30 mouse cellular contexts compared by ENCODE assay signal in genomic region chr8:10840044-10840443, GRCm38 (mm10).
DNase-seq lines count a peak whose midpoint lies in the region; ATAC-seq and TF ChIP-seq lines count a peak whose summit lies in the region.
"Had no signal": no experiment of that assay in that cellular context is flagged by ENCODE, and none has a peak within 500 bp of the region (broad histone marks: within the 10 kb centered on the region; RNA-seq: fewer than 3 reads in every experiment).

No protein-coding gene starts in this region.

- no peak overlapping the region for H3K9ac ChIP-seq in hindbrain, embryonic 11.5 days (ENCODE audit: low read depth, low read length)
- H3K9ac ChIP-seq in hindbrain, postnatal 0 days (replicated peaks; ENCODE audit: low read length), result no peak overlapping the region
- H3K9ac ChIP-seq in midbrain, embryonic 14.5 days (replicated peaks; ENCODE audit: low read length), result no peak overlapping the region
- no peak overlapping the region for H3K9ac ChIP-seq in midbrain, embryonic 11.5 days (ENCODE audit: low read length)
- H3K9ac ChIP-seq in forebrain, embryonic 14.5 days (ENCODE audit: low read length), result no peak overlapping the region
- H3K9ac ChIP-seq in midbrain, embryonic 15.5 days, result no peak overlapping the region
- H3K9ac ChIP-seq: embryonic facial prominence, embryonic 13.5 days; hindbrain, embryonic 15.5 days; intestine, embryonic 15.5 days; liver, embryonic 12.5 days; liver, postnatal 0 days; neural tube, embryonic 15.5 days had no signal

- H3K4me3 ChIP-seq in hindbrain, embryonic 11.5 days (ENCODE audit: low read depth, low read length), result no peak overlapping the region
- H3K4me3 ChIP-seq in hindbrain, postnatal 0 days (ENCODE audit: low read length), result no peak overlapping the region
- H3K4me3 ChIP-seq in midbrain, embryonic 14.5 days (replicated peaks; ENCODE audit: low read depth, low read length), result no peak overlapping the region
- no peak overlapping the region for H3K4me3 ChIP-seq in midbrain, embryonic 11.5 days (ENCODE audit: low read depth, low read length)
- H3K4me3 ChIP-seq in forebrain, embryonic 14.5 days (ENCODE audit: low read depth, low read length), result no peak overlapping the region
- H3K4me3 ChIP-seq in midbrain, embryonic 15.5 days, result no peak overlapping the region
- H3K4me3 ChIP-seq: embryonic facial prominence, embryonic 13.5 days; hindbrain, embryonic 15.5 days; intestine, embryonic 15.5 days; liver, embryonic 12.5 days; neural tube, embryonic 15.5 days had no signal

- H3K9me3 ChIP-seq in hindbrain, embryonic 11.5 days (ENCODE audit: control insufficient read depth, low read length), result no peaks in the 10 kb centered on the region
- no peaks in the 10 kb centered on the region for H3K9me3 ChIP-seq in hindbrain, postnatal 0 days (ENCODE audit: low read length)
- H3K9me3 ChIP-seq in midbrain, embryonic 14.5 days (ENCODE audit: control insufficient read depth, low read length), result no peaks in the 10 kb centered on the region
- no peaks in the 10 kb centered on the region for H3K9me3 ChIP-seq in midbrain, embryonic 11.5 days (ENCODE audit: control insufficient read depth, low read length)
- H3K9me3 ChIP-seq in forebrain, embryonic 14.5 days (replicated peaks; ENCODE audit: control insufficient read depth, low read length), result no peaks in the 10 kb centered on the region
- H3K9me3 ChIP-seq in midbrain, embryonic 15.5 days, result no peaks in the 10 kb centered on the region
- H3K9me3 ChIP-seq: embryonic facial prominence, embryonic 13.5 days; hindbrain, embryonic 15.5 days; intestine, embryonic 15.5 days; liver, embryonic 12.5 days; neural tube, embryonic 15.5 days had no signal

- no peak overlapping the region for H3K27ac ChIP-seq in hindbrain, embryonic 11.5 days (ENCODE audit: low read depth, low read length)
- no peak overlapping the region for H3K27ac ChIP-seq in hindbrain, postnatal 0 days
- no peak overlapping the region for H3K27ac ChIP-seq in midbrain, embryonic 14.5 days (replicated peaks; ENCODE audit: low read depth, low read length)
- H3K27ac ChIP-seq in midbrain, embryonic 11.5 days (ENCODE audit: low read depth, low read length), result no peak overlapping the region
- H3K27ac ChIP-seq in forebrain, embryonic 14.5 days (ENCODE audit: low read depth, low read length), result no peak overlapping the region
- H3K27ac ChIP-seq in midbrain, embryonic 15.5 days, result no peak overlapping the region
- H3K27ac ChIP-seq: embryonic facial prominence, embryonic 13.5 days; hindbrain, embryonic 15.5 days; intestine, embryonic 15.5 days; kidney, postnatal 0 days; liver, embryonic 12.5 days; neural tube, embryonic 15.5 days; stomach, postnatal 0 days had no signal

- no peak overlapping the region for H3K4me2 ChIP-seq in hindbrain, embryonic 11.5 days (replicated peaks; ENCODE audit: low read depth, low read length)
- H3K4me2 ChIP-seq in hindbrain, postnatal 0 days (ENCODE audit: low read depth, low read length), result no peak overlapping the region
- H3K4me2 ChIP-seq in midbrain, embryonic 14.5 days (ENCODE audit: low read length), result no peak overlapping the region
- H3K4me2 ChIP-seq in midbrain, embryonic 11.5 days, result no peak overlapping the region
- no peak overlapping the region for H3K4me2 ChIP-seq in forebrain, embryonic 14.5 days (ENCODE audit: low read length)
- no peak overlapping the region for H3K4me2 ChIP-seq in midbrain, embryonic 15.5 days
- H3K4me2 ChIP-seq: embryonic facial prominence, embryonic 13.5 days; hindbrain, embryonic 15.5 days; intestine, embryonic 15.5 days; liver, embryonic 12.5 days; neural tube, embryonic 15.5 days had no signal

- DNase-seq in hindbrain, embryonic 11.5 days (ENCODE audit: low spot score), result no peak
- DNase-seq in hindbrain, postnatal 0 days (ENCODE audit: low spot score), result no peak
- peak; percentile 60 for DNase-seq in midbrain, embryonic 14.5 days
- no peak for DNase-seq in midbrain, embryonic 11.5 days (ENCODE audit: low spot score, missing footprints)
- peak; percentile 69 for DNase-seq in forebrain, embryonic 14.5 days (ENCODE audit: low spot score)
- no peak for DNase-seq in thymus, postnatal 10 days (ENCODE audit: low spot score in 2 of 2)
- no peak for DNase-seq in cerebellum, adult 9-10 months
- DNase-seq: adrenal gland, adult 8-10 months; cerebellum, adult 11 months; cerebellum, adult 9-11 months; gastrocnemius, postnatal 14 days; heart, postnatal 14 days; kidney, adult 2 months; kidney, postnatal 4 days; left cerebral cortex, postnatal 4 days; liver, postnatal 0 days; lung, postnatal 36 days; right cerebral cortex, adult 18-20 months; spleen, adult 18-20 months; thymus, adult 18-20 months; thymus, postnatal 36 days had no signal

- no peaks in the 10 kb centered on the region for H3K4me1 ChIP-seq in hindbrain, embryonic 11.5 days (replicated peaks; ENCODE audit: control insufficient read depth, insufficient read depth, low read length)
- no peaks in the 10 kb centered on the region for H3K4me1 ChIP-seq in hindbrain, postnatal 0 days (ENCODE audit: insufficient read depth, low read length)
- peaks cover 9% of the 10 kb centered on the region; the same call in 1 of the 2 replicates for H3K4me1 ChIP-seq in midbrain, embryonic 14.5 days (ENCODE audit: control insufficient read depth, insufficient read depth, low read length)
- no peaks in the 10 kb centered on the region for H3K4me1 ChIP-seq in midbrain, embryonic 11.5 days (ENCODE audit: control insufficient read depth, insufficient read depth, low read length)
- no peaks in the 10 kb centered on the region for H3K4me1 ChIP-seq in forebrain, embryonic 14.5 days (ENCODE audit: control insufficient read depth, insufficient read depth, low read length)
- 0 out of 2 replicates have a peak, but pooled peaks cover 4% of the 10 kb centered on the region for H3K4me1 ChIP-seq in midbrain, embryonic 15.5 days
- H3K4me1 ChIP-seq: embryonic facial prominence, embryonic 13.5 days; intestine, embryonic 15.5 days; neural tube, embryonic 15.5 days had no signal

- WGBS in hindbrain, embryonic 11.5 days, result 59% methylated on average over 1 of the region's 1 CpGs
- WGBS in hindbrain, postnatal 0 days, result 56% methylated on average over 1 of the region's 1 CpGs
- 45% methylated on average over 1 of the region's 1 CpGs for WGBS in midbrain, embryonic 14.5 days
- 90% methylated on average over 1 of the region's 1 CpGs for WGBS in midbrain, embryonic 11.5 days
- WGBS in forebrain, embryonic 14.5 days, result 51% methylated on average over 1 of the region's 1 CpGs
- WGBS in midbrain, embryonic 15.5 days, result 32% methylated on average over 1 of the region's 1 CpGs

- TF ChIP-seq CTCF in hindbrain, postnatal 0 days (IDR thresholded peaks at IDR 0.05; ENCODE audit: low read depth), result no peak

- ATAC-seq in hindbrain, embryonic 11.5 days (ENCODE audit: low FRiP score), result peak; percentile 33; the same call in 1 of the 2 replicates
- no peak for ATAC-seq in hindbrain, postnatal 0 days
- peak; percentile 37; the same call in 1 of the 2 replicates for ATAC-seq in midbrain, embryonic 14.5 days (ENCODE audit: low FRiP score, low TSS enrichment)
- no peak for ATAC-seq in midbrain, embryonic 11.5 days (ENCODE audit: low FRiP score)
- peak; percentile 57 for ATAC-seq in forebrain, embryonic 14.5 days
- 0 out of 2 replicates have a peak, but pooled peaks have one; percentile 39 for ATAC-seq in midbrain, embryonic 15.5 days (replicated peaks)
- ATAC-seq: activated CD4-positive, CD25-positive, alpha-beta regulatory T cell, adult 4 months; intestine, embryonic 15.5 days; liver, embryonic 12.5 days; liver, postnatal 0 days had no signal

- no peaks in the 10 kb centered on the region for H3K36me3 ChIP-seq in hindbrain, embryonic 11.5 days (ENCODE audit: control insufficient read depth, insufficient read depth, low read length)
- no peaks in the 10 kb centered on the region for H3K36me3 ChIP-seq in hindbrain, postnatal 0 days (ENCODE audit: insufficient read depth, low read length)
- H3K36me3 ChIP-seq in midbrain, embryonic 14.5 days (ENCODE audit: control insufficient read depth, insufficient read depth, low read length), result no peaks in the 10 kb centered on the region
- H3K36me3 ChIP-seq in midbrain, embryonic 11.5 days (ENCODE audit: control insufficient read depth, insufficient read depth, low read length), result no peaks in the 10 kb centered on the region
- no peaks in the 10 kb centered on the region for H3K36me3 ChIP-seq in forebrain, embryonic 14.5 days (ENCODE audit: control insufficient read depth, insufficient read depth, low read length)
- no peaks in the 10 kb centered on the region for H3K36me3 ChIP-seq in midbrain, embryonic 15.5 days (replicated peaks)
- H3K36me3 ChIP-seq: embryonic facial prominence, embryonic 13.5 days; hindbrain, embryonic 15.5 days; intestine, embryonic 15.5 days; liver, embryonic 12.5 days; neural tube, embryonic 15.5 days had no signal

- no peaks in the 10 kb centered on the region for H3K27me3 ChIP-seq in hindbrain, embryonic 11.5 days (ENCODE audit: control insufficient read depth, insufficient read depth, low read length)
- no peaks in the 10 kb centered on the region for H3K27me3 ChIP-seq in hindbrain, postnatal 0 days (ENCODE audit: insufficient read depth, low read length)
- no peaks in the 10 kb centered on the region for H3K27me3 ChIP-seq in midbrain, embryonic 14.5 days (ENCODE audit: control insufficient read depth, insufficient read depth, low read length)
- no peaks in the 10 kb centered on the region; the same call in 1 of the 2 replicates for H3K27me3 ChIP-seq in midbrain, embryonic 11.5 days (ENCODE audit: control insufficient read depth, insufficient read depth, low read length)
- no peaks in the 10 kb centered on the region for H3K27me3 ChIP-seq in forebrain, embryonic 14.5 days (replicated peaks; ENCODE audit: control insufficient read depth, insufficient read depth, low read length)
- no peaks in the 10 kb centered on the region for H3K27me3 ChIP-seq in midbrain, embryonic 15.5 days (replicated peaks)
- H3K27me3 ChIP-seq: hindbrain, embryonic 15.5 days; intestine, embryonic 15.5 days had no signal

Comparison
In these comparisons a context has a peak if more than half of its experiments do, and no peak if none do; other contexts are left out.
1. ATAC-seq: peak in hindbrain, embryonic 11.5 days (single experiment), midbrain, embryonic 14.5 days (single experiment), forebrain, embryonic 14.5 days (single experiment) and midbrain, embryonic 15.5 days (single experiment); none in hindbrain, postnatal 0 days (single experiment) and midbrain, embryonic 11.5 days (single experiment).
2. DNase-seq: peak in midbrain, embryonic 14.5 days (single experiment) and forebrain, embryonic 14.5 days (single experiment); none in hindbrain, embryonic 11.5 days (single experiment), hindbrain, postnatal 0 days (single experiment), midbrain, embryonic 11.5 days (single experiment), thymus, postnatal 10 days (0 of 2) and cerebellum, adult 9-10 months (single experiment).